Mouse (Mus musculus) layer of hippocampus, adult 9-11 months (tissue): ENCODE measurements at regions not wholly inside any gene's neighbourhood (a gene's known extent, or its start where the extent isn't known, plus 50 kb on each side); places are given as distances from the start of the nearest gene placed in this dataset.

Experiments
- DNase-seq: peaks from one replicate; pipeline ENCODE4 v3.0.0; 2022

DNA sequence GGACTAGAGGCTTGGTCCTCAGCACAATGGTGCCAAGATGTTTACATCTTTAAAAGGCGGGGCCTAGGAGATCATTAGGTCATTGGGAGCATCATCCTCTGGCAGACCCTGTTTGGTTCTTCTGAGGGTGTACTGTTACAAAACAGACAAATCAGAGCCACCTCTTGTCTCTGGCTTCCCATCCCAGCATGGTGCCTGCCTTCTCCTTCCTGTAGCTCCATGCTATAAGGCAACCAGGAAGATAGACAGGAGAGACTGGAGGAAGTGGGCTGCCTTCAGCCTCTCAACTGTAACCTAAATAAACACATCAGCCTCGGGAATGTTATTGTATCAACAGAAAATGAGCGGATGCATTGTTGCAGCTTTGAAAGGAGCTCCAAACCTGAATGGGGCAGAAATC lies 529.8 kb upstream of the Gm765 start:
- no peak for DNase-seq

DNA sequence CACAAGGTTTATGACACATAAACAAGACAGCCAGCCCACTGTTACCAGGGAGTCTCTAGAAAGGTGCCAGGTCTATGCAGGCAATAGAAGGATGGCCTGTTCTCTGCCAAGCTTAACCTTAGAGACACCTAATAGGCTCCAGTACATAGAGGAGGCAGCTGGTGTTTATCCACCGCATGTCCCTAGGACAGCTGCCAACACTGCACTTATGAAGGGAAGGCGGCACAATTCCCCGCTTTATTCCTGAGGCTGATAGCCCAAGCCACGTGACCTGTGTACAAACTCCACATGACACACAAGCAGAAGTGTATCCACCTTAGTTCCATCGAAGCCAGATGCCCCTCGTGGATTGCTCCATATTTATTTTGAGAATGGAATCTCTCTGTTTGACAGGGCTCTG lies 527.2 kb upstream of the Gm765 start:
- DNase-seq, result peak; percentile 56

DNA sequence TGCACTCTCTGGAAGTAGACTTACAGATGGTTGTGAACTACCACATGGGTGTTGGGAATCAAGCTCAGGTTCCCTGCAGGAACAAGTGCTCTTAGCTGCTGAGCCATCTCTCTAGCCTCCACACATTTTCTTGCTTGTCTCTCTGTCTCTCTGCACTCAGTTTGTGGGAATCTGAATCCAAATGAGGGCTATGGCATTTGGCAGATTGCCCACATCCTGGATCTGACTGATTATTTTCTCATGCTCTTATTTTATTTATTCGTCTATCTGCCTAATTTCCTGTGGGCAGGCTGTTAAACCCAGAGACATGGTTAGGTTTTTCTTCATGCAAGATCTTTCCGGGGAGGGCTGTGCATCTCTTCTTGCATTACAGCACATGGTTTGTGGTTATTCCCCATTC lies 521.8 kb upstream of the Gm765 start:
- no peak for DNase-seq

DNA sequence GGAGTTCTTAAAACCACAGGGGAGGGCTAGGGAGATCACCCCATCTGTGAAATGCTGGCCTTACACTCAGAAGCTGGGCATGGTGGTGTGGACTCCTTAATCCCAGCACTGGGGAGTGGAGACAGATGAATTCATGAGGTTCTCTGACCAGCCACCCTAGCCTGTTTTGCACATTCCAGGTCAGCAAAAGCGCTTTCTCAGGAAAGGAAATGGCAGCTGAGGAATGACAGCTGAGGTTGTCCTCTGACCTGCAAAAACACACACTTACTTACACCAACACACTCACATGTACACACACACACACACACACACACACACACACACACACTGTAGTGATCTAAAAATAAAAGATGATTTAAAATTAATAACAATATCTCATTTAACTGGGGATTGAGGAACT lies 513.4 kb upstream of the Gm765 start:
- DNase-seq, result no peak

DNA sequence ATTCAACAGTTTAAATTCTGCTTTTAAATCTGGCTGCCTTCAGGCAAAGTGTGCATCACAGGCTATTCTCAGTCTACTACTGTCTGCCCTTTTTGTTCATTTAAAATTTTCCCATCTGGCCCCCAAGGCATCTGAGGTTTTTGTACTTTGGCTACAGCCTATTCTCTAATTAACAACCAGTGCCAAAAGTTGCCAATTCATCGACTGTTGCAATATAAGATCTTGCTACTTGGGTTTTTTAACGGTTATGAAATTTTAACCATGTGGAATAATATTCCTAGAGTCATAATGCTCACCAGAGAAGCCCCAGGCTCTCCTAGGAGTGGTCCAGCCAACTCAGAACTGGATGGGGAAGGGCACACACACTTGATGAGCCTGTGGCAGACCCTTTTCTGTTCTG lies 508.4 kb upstream of the Gm765 start:
- DNase-seq, result peak; percentile 7

DNA sequence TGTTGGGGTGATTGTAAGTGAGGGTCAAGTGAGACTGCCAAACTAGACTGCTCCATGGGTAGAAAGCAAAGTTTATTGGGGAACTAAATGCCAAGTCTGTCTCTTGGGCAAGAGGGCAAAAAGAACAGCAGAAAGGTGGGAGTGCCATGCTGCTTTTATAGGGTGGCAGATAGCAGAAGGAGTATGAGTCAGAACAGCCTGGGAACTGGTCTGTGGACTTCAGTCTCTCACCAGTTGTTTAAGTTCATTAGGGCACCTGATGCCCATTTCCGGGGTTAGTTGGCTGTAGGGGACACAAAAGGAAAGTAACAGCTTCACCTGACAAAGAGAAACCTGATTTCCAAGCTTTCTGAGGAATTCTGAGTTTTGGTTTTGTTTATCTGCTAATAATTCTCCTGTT lies 506.3 kb upstream of the Gm765 start:
- DNase-seq, result no peak

DNA sequence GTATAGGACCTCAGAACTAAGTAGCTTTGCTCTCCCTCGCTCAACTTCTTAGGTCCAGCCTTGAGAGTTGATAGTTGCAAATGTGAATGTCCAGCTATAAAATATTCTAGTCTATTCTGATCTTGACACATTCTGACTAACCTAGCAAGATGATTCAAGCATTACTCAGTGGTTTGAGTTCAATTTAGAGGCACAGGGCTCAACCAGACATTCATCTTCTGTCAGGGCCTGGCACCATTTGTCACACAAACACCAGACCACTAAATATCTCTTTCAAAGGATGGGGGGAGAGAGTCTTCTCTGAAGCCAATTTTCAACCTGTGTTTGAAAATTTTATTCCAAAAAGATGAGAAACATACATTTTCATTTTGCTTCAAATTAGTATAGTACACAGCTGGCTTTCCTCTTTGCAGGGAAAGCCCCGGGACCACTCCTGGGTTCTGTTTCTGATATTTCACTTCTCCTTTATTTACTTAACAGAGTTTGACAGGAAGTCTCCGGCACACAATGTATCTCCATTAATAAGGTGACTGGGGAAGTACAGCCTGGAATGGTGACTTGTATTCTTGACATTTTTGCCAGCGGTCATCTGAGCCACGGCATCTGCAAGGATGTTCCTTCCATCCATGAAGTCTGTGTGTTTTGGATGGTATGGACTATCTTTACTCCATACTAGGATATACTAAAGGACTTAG lies 503.6 kb upstream of the Gm765 start:
- no peak for DNase-seq

DNA sequence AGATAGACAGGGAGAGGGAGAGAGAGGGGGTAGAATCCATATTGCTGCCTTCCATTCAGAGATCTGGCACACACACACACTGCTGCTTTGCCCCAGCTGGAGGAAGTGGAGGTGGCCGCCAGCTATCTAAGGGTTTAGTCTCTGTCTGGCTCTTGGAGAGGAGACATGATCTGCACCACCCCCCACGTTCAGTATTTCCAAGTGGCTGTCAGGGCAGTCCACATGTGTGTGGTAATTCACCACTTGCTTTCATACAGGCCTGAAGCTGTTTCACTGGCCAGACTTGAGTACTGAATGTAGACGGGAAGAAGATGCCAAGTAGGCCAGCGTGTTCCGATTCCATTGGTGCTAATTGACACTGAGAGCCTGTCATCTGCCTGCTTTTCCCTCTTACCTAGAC lies 501.0 kb upstream of the Gm765 start:
- DNase-seq, result no peak

DNA sequence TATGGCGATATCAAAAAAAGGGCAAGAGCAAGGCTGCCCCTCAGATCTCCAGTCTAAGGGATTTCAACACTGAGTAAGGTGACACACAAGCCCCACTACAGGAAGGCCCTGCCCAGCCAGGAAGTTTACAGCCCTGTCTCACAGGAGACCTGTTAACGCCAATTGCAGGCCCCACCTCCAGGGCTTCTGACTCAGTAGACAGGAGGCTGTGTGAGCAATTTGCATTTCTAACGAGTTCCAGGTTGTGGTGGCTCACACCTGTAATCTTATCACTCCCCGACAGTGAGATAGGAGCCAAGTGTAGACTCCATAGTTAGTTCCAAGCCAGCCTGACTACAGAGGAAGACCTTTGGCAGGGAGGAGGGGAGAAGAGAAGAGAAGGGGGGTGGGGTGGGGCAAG lies 500.4 kb upstream of the Gm765 start:
- DNase-seq, result no peak

DNA sequence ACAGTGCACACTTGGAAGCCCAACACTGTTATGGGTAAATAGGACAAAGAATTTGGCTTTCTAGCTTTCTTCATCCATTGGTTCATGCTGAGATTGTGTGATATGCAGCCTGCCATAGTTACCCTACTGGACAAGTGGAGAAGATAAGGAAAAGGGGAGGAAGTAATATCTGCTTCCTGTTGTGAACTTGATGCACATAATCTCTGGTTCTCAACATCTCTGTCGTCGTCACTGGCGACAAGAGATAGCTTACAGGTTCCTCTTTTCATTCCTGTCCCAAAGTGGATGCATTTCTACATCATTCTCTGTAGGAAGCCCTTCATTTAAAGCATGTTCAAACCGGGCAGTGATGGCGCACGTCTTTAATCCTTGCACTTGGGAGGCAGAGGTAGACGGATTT lies 491.4 kb upstream of the Gm765 start:
- no peak for DNase-seq

DNA sequence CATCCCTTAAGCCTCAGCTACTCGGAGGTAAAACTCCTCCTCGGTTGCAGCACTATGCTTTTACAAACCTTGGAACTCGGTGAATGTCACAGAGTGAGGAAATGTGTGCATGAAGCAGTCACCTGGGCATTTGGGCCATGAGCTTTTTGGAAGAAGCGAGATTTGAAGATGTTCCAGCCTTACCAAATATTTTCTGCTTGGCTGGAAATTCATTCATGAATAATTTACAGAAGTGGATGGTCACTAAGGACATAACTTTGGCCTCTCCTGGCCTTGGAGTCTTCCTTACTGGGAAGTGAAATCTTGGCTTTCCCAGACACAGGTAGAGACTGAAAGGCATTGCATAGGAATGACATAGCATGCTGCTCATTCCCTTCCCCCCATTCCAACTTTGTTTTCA lies 487.6 kb upstream of the Gm765 start:
- DNase-seq, result no peak

DNA sequence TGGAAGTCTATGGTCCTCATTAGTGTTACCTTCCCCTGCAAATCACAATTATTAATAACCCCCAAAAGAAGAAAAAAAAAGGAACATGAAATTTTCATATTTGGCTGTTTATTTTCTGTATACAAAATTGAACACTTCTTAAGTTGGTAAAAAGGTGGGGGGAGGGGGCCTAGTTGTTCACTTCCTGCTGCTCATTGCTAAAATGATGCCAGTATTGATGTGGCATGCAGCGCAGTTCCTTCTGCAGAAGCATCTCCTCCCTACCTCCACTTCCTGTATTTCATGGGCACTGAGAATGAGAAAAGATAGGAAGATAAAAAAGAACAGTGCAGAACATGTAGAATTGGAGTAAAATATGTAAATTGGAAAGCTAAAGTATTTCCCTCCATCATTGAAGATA lies 465.5 kb upstream of the Gm765 start:
- DNase-seq, result no peak

DNA sequence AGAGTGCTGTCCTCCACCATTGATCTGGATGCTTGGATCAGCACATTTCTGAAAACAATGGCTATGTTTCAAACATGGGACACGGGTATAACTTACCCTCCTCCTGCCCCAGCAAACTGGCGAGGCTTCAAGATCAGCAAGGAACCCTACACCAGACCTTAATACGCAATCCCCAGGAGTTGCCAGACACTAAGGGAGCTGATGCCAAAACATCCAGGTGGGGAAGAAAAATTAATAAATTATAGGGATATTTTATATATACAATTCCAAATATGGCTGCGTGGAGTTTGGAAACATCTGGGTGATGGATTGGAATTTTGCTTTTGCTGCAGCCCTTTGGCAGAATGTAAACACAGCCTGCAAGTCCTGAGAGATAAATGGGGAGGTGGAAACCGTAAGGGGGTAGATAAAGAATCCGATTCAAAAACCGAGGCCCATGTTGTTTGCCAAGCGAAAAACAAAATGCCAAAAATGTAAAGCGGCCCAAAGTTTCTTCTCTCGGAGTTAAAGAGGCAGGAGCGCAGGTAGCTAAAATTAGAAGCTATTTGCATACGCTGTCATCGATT lies 460.9 kb upstream of the Gm765 start:
- no peak for DNase-seq

DNA sequence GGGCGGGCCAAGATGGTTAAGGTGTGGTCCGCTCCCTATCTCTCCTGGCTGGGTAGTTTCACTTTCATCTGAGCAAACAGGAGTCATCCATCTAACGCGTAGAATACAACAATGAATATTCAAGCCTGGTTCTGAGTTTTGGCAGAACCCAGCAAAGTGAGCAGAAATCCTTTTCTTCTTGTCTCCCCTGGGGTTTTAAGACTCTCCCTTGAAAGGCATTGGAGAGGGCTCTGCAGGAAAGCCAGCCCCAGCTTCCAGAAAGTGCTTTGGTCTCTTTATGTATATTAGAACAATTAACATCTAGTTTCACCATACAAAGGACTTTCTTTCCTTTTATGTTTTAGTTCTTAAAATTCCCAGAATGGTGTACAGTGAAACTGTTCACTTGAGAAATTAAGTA lies 458.5 kb upstream of the Gm765 start:
- no peak for DNase-seq

DNA sequence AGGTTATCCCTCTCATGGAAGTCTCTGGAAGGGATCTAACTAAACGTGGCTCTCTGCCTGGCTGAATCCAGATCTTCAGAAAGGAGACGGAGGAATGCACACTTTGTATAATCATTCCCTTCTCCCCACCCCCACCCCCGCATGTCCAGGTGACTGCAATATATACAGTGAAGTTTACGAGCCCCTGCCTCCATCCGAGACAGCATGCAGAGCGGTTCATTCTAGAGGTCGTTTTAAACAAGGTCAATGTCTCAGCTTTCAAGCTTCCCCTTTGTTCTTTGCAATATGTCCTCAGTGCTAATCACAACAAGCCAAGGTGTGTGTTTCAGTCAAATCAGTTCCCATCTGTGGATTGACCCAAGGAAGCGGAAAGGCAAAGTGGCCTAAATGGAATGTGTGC lies 457.5 kb upstream of the Gm765 start:
- no peak for DNase-seq

DNA sequence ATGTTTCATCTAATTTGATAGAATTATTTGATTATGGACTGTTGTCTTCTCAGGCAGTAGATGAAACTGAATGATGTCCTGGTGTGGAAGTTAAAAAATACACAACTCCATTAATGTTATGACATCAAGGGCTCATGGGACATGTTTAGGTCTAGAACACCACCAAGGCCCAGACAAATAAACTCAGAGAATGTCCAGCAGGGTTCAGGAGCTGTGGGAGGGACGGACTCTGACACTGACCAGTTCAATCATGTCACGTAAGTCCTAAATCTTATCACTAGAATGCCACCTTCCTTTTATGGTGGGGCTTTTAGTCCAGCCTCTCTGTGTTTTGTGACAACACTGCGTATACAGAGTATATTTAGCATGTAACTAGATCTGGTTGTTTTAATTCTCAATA lies 455.2 kb upstream of the Gm765 start:
- DNase-seq, result no peak

DNA sequence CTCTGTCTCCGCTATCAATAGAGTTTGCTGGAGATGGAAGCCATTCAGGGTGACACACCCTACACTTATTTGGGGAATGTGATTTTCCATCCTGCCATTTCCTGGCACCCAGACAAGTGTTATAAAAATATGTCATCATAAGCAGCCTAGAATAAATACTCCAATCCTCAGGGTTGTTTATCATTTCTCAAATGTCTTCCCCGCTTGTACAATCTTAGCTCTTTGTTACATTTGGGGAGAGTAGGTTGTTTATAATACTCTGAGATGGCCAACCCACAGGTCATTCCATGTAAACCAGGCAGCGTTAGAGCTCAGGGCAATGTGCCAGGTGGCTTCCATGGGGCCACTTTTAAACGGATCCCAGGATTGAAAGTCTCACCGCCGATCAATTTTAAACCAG lies 454.8 kb upstream of the Gm765 start:
- DNase-seq, result no peak

DNA sequence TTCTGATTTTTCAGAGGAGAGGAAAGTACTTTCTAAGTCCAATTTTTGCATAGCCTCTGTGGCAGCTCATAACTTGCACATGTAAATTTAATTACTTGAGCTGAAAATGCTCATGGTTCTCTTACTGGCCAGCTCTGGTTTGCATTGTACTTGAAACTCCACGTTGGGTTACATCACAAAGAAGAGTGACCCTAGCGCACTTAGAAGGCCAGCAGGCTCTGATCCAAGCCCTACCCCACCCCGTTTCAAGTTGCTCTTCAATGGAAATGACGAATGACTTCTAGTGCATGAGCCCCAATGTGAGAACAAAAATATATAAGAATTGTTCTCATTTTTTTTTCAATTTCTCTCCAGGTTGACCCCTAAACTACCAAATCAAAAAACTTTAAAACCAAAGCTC lies 454.1 kb upstream of the Gm765 start:
- DNase-seq, result no peak

DNA sequence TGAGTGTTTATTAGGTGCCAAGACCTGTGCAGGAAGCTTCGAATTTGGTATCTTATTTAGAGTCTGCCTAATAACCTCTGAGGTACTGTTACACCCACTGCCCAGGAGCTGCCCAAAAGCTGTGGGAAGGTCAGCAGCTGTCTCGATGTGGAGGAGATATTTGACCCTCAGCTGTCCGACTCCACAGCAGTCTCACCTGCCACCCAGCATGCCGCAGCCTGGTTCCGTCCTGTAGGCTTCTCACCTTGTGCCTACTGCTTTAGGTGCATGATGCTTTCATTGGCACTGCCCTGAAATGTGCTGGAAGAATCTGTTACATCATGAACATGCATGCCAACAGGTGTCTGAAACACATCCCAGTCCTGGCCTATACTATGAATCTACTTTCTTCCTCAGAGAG lies 444.9 kb upstream of the Gm765 start:
- DNase-seq, result no peak

DNA sequence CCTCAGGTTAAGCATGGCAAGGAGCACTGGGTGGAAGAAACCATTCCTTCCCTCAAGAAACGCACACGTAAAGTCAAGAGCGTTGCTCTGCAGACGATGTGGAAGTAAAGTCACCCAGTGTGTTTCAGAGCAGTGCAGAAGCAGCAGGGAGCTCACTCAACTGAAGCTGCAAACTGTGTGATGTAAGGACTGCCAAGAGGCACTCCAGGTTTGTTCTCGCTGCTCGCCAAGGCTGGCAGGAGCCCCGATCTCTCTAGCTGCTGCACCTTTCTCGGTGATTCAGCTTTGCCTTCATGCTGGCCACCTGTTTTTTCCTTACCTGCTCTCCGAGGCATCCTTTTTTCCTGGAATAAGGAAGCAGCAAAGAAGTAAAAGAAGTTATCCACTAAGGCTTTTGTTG lies 439.5 kb upstream of the Gm765 start:
- DNase-seq, result peak; percentile 12

DNA sequence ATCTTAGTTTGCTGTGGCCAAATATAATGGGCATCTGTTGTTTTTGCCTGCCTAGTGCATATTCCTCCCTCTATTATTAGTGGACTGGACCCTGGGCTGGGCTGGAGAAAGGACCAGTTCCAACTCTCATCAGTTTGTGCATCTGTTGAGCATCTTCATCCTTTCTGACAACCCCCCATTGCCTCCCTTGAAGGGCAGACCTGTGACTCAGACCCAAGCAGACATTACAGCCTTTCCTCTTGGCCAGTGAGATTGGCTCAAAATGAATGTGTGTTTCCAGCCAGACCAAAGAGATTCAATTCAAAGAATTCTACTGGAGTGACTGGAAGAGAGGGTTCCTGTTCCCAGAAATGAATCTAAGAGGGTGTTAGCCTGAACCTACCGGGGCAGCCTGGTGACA lies 433.2 kb upstream of the Gm765 start:
- DNase-seq, result no peak

DNA sequence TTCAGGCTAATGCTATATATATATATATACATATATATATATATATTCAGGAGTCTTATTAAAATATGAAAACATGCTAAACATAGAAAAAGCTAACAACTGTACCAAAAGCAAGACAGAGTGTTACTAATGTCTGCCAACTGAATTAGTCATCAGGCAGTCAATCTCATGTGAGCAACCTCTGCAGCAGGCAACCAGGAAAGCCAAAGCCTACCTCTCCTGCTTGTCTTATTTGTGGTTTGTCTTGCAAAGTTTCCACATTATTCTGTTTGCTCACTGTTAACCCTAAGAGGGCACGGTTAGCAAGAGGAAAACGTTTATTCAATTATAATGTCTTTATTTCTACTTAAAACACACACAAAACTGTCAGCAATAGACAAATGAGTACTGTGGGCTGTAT lies 427.4 kb upstream of the Gm765 start:
- DNase-seq, result no peak

DNA sequence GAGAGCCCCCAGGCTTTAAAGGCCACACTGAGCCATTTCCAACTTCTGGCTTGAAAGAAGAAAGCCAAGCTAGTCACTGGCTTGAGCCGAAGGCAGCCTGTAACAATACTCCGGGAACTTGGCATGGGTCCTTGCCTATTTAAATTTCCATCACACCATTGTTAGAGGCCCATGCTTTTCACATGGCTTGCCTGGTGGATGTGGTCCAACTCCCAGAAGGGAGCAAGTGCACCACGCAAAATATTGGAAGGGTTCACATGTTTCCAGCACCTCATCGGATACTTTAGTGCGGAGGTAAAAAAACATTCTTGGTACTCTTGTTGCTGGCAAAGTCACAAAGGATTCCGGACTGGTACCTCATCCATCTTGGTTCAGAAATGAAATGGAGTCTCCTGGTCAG lies 426.8 kb upstream of the Gm765 start:
- DNase-seq, result no peak

DNA sequence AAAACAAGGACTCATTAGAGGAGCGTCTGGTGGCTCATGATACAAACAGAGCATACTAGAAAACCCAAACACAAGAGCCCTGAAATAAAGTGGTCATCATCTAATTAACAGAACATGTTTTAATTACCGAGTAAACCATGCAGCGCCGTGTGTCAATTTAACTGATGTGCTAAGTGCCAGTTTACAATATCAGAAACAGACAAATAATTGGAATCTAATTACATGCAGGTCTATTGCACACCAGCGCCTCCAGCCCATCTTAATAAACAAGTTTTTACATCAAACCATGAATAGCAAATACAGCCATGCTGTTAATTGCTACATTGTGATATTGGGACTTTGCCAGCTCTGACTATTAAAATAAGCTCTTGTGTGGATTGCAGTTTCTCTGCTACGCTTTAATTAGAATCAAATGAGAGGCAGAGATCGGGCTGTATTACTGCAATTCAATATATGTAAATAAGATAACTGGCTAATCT lies 425.3 kb upstream of the Gm765 start:
- peak; percentile 5 for DNase-seq

DNA sequence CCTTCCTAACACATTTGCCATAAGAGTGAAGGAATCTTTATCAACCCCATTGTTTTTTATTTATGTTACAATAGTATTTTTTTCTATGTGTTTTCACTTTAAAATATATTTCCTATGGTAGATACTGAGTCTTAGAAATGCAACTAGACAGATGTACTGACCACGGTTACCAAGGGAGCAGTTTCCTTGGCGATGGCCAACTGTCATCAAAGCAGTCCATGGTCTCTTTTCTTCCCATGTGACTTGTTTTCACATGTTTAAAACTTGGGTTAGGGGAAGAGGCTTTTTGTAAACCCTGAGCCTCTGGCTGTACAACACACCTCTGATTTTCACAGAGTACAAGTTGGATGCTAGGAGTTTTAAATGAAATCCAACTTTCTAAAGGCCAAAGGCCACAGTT lies 411.9 kb upstream of the Gm765 start:
- no peak for DNase-seq
